Mouse (Mus musculus): ENCODE results near the gene Slxl1.
"Not testable (repeated sequence)": the region's sequence is repeated elsewhere in the genome, so short reads cannot be mapped to it uniquely, and the experiment has no call there.

Gene Slxl1

GRCm38 (mm10) chrX:55226576-55226975 lies at the start of gene Slxl1:
Gene Slxl1, plus strand, starts transcription at chrX:55226876.
- not testable (repeated sequence) for DNase-seq (ENCODE audit: low read depth, low spot score)

All from R1 (cell line).